Mouse (Mus musculus) forebrain, embryonic 13.5 days (tissue): Measurements from ENCODE around the gene Myt1l. TPM values are rescaled to one million over a fixed set of nuclear protein-coding genes. Genes with fewer than 3 reads are reported as not detected.

Source experiments
- ATAC-seq: fragments of 200-750 bp; cut with Nextera tagmentation; 2 replicates; pipeline ENCODE4 v1.8.0; 2017
- H3K27ac ChIP-seq: fragments of 300-500 bp; sonication (generic); 2 replicates; pipeline ENCODE4 v1.5.1; 2015; ENCODE audit warnings: inconsistent platforms, mild to moderate bottlenecking, moderate library complexity
- H3K27me3 ChIP-seq: fragments of 300-500 bp; sonication (generic); 2 replicates; pipeline ENCODE4 v1.6.1; 2015; ENCODE audit warnings: mild to moderate bottlenecking, inconsistent platforms
- H3K36me3 ChIP-seq: fragments of 300-500 bp; sonication (generic); 2 replicates; pipeline ENCODE4 v1.6.1; 2015; ENCODE audit warnings: mild to moderate bottlenecking, inconsistent platforms; ENCODE audit not compliant: poor library complexity, severe bottlenecking
- H3K4me1 ChIP-seq: fragments of 300-500 bp; sonication (generic); 2 replicates; pipeline ENCODE4 v1.6.1; 2015; ENCODE audit warnings: inconsistent platforms
- H3K4me2 ChIP-seq: fragments of 300-500 bp; sonication (generic); 2 replicates; pipeline ENCODE4 v1.6.1; 2015; ENCODE audit warnings: inconsistent platforms, mild to moderate bottlenecking, moderate library complexity
- H3K4me3 ChIP-seq: fragments of 300-500 bp; sonication (generic); 2 replicates; pipeline ENCODE4 v1.5.1; 2015; ENCODE audit warnings: mild to moderate bottlenecking, inconsistent platforms
- H3K9ac ChIP-seq: fragments of 300-500 bp; sonication (generic); 2 replicates; pipeline ENCODE4 v1.6.1; 2015; ENCODE audit warnings: mild to moderate bottlenecking, inconsistent platforms
- H3K9me3 ChIP-seq: fragments of 300-500 bp; sonication (generic); replicated peaks from 2 replicates; pipeline ENCODE4 v1.6.1; 2016; ENCODE audit warnings: inconsistent platforms
- WGBS: fragments of 180-500 bp; shearing (Covaris S2); methylation state at CpG from one replicate; pipeline ENCODE4 v1.1.7; 2015; 5-methylcytosine and 5-hydroxymethylcytosine counted together
- polyA plus RNA-seq: library from polyadenylated mRNA; unstranded; fragments of >200 nt; fragmentation: Nextera tagmentation; extraction: Ambion mirVana; gene quantifications from 2 replicates; pipeline ENCODE4 v1.2.1, GENCODE M21; 2015

Gene Myt1l
- polyA plus RNA-seq, 1 experiment from 2014 or later = 116 TPM

GRCm38 (mm10) chr12:29675594-29676362, 147.6 kb downstream of the Myt1l start:
- Histone ChIP-seq H3K27me3 (no peaks in the 10 kb centered on the region), H3K9me3 (no peaks in the 10 kb centered on the region), H3K4me3 (no peak overlapping the region), H3K4me2 (no peak overlapping the region), H3K36me3 (no peaks in the 10 kb centered on the region; the same call in 1 of the 2 replicates), H3K4me1 (peaks cover 27% of the 10 kb centered on the region), H3K9ac (peak overlapping the region; percentile 23; the same call in 1 of the 2 replicates), H3K27ac (peak overlapping the region; percentile 10; the same call in 1 of the 2 replicates)
- WGBS = 48% methylated on average over 14 of the region's 14 CpGs
- ATAC-seq = peak; percentile 64

GRCm38 (mm10) chr12:29682384-29682783, 154.2 kb downstream of the Myt1l start:
- no peak overlapping the region for H3K9ac ChIP-seq
- H3K9me3 ChIP-seq = no peaks in the 10 kb centered on the region
- ATAC-seq = no peak
- 89% methylated on average over 8 of the region's 8 CpGs for WGBS
- no peak overlapping the region for H3K27ac ChIP-seq
- H3K4me3 ChIP-seq = no peak overlapping the region
- peaks cover 26% of the 10 kb centered on the region for H3K4me1 ChIP-seq
- H3K4me2 ChIP-seq = no peak overlapping the region
- no peaks in the 10 kb centered on the region for H3K27me3 ChIP-seq
- H3K36me3 ChIP-seq = no peaks in the 10 kb centered on the region

- ATAC-seq = no peak
- Histone ChIP-seq H3K36me3 (no peaks in the 10 kb centered on the region), H3K9me3 (no peaks in the 10 kb centered on the region), H3K4me2 (no peak overlapping the region), H3K27ac (no peak overlapping the region), H3K4me3 (no peak overlapping the region), H3K9ac (no peak overlapping the region), H3K27me3 (no peaks in the 10 kb centered on the region), H3K4me1 (peaks cover 26% of the 10 kb centered on the region)
- WGBS = 89% methylated on average over 8 of the region's 8 CpGs
Observed at GRCm38 (mm10) chr12:29682946-29683345, 154.8 kb downstream of the Myt1l start.

- Histone ChIP-seq H3K27ac (peak overlapping the region; percentile 42), H3K27me3 (no peaks in the 10 kb centered on the region; the same call in 1 of the 2 replicates), H3K36me3 (no peaks in the 10 kb centered on the region), H3K9me3 (no peaks in the 10 kb centered on the region), H3K4me1 (peaks cover 11% of the 10 kb centered on the region), H3K9ac (no peak overlapping the region), H3K4me2 (no peak overlapping the region), H3K4me3 (no peak overlapping the region)
- 73% methylated on average over 8 of the region's 8 CpGs for WGBS
- no peak for ATAC-seq
Observed at GRCm38 (mm10) chr12:29686241-29686640, 158.1 kb downstream of the Myt1l start.

- no peak for ATAC-seq
- H3K4me3 ChIP-seq = no peak overlapping the region
- H3K4me1 ChIP-seq = peaks cover 28% of the 10 kb centered on the region
- H3K4me2 ChIP-seq = no peak overlapping the region
- H3K9me3 ChIP-seq = no peaks in the 10 kb centered on the region
- no peaks in the 10 kb centered on the region for H3K36me3 ChIP-seq
- no peak overlapping the region for H3K9ac ChIP-seq
- no peak overlapping the region for H3K27ac ChIP-seq
- peaks cover 7% of the 10 kb centered on the region; the same call in 1 of the 2 replicates for H3K27me3 ChIP-seq
- 83% methylated on average over 5 of the region's 5 CpGs for WGBS
Observed at GRCm38 (mm10) chr12:29691566-29691965, 163.4 kb downstream of the Myt1l start.

- Histone ChIP-seq H3K36me3 (no peaks in the 10 kb centered on the region), H3K9ac (no peak overlapping the region), H3K9me3 (no peaks in the 10 kb centered on the region), H3K27me3 (peaks cover 7% of the 10 kb centered on the region; the same call in 1 of the 2 replicates), H3K4me3 (no peak overlapping the region), H3K4me1 (peaks cover 60% of the 10 kb centered on the region), H3K27ac (peak overlapping the region; percentile 49; the same call in 1 of the 2 replicates), H3K4me2 (no peak overlapping the region)
- 39% methylated on average over 2 of the region's 2 CpGs for WGBS
- ATAC-seq = no peak
Observed at GRCm38 (mm10) chr12:29695194-29695593, 167.0 kb downstream of the Myt1l start.

GRCm38 (mm10) chr12:29697526-29698500, 169.6 kb downstream of the Myt1l start:
- Histone ChIP-seq H3K9ac (no peak overlapping the region), H3K27ac (peak overlapping the region; percentile 94), H3K9me3 (no peaks in the 10 kb centered on the region), H3K4me1 (peaks cover 80% of the 10 kb centered on the region), H3K4me3 (no peak overlapping the region), H3K27me3 (0 out of 2 replicates have a peak, but pooled peaks cover 7% of the 10 kb centered on the region), H3K36me3 (no peaks in the 10 kb centered on the region), H3K4me2 (peak overlapping the region; percentile 36)
- ATAC-seq = peak; percentile 72
- WGBS = 32% methylated on average over 12 of the region's 12 CpGs

GRCm38 (mm10) chr12:29698541-29698940, 170.4 kb downstream of the Myt1l start:
- WGBS = 6% methylated on average over 3 of the region's 3 CpGs
- ATAC-seq = peak; percentile 26; the same call in 1 of the 2 replicates
- H3K27ac ChIP-seq = peak overlapping the region; percentile 94
- peaks cover 87% of the 10 kb centered on the region for H3K4me1 ChIP-seq
- H3K9me3 ChIP-seq = no peaks in the 10 kb centered on the region
- peak overlapping the region; percentile 45 for H3K4me2 ChIP-seq
- no peaks in the 10 kb centered on the region for H3K36me3 ChIP-seq
- H3K27me3 ChIP-seq = 0 out of 2 replicates have a peak, but pooled peaks cover 7% of the 10 kb centered on the region
- H3K4me3 ChIP-seq = no peak overlapping the region
- H3K9ac ChIP-seq = no peak overlapping the region

- no peaks in the 10 kb centered on the region for H3K36me3 ChIP-seq
- H3K4me2 ChIP-seq = peak overlapping the region; percentile 45
- H3K9ac ChIP-seq = peak overlapping the region; percentile 50
- no peak overlapping the region for H3K4me3 ChIP-seq
- H3K27ac ChIP-seq = peak overlapping the region; percentile 94
- H3K9me3 ChIP-seq = no peaks in the 10 kb centered on the region
- ATAC-seq = peak; percentile 77
- 2% methylated on average over 10 of the region's 10 CpGs for WGBS
- peaks cover 90% of the 10 kb centered on the region for H3K4me1 ChIP-seq
- H3K27me3 ChIP-seq = 0 out of 2 replicates have a peak, but pooled peaks cover 7% of the 10 kb centered on the region
Observed at GRCm38 (mm10) chr12:29698976-29699375, 170.8 kb downstream of the Myt1l start.

GRCm38 (mm10) chr12:29699386-29699785, 171.2 kb downstream of the Myt1l start:
- Histone ChIP-seq H3K9me3 (no peaks in the 10 kb centered on the region), H3K36me3 (no peaks in the 10 kb centered on the region), H3K9ac (peak overlapping the region; percentile 50), H3K4me2 (peak overlapping the region; percentile 45), H3K4me3 (no peak overlapping the region), H3K27me3 (0 out of 2 replicates have a peak, but pooled peaks cover 7% of the 10 kb centered on the region), H3K4me1 (peaks cover 87% of the 10 kb centered on the region), H3K27ac (peak overlapping the region; percentile 94)
- 7% methylated on average over 10 of the region's 10 CpGs for WGBS
- ATAC-seq = peak; percentile 27; the same call in 1 of the 2 replicates

GRCm38 (mm10) chr12:29700026-29700425, 171.8 kb downstream of the Myt1l start:
- Histone ChIP-seq H3K36me3 (no peaks in the 10 kb centered on the region), H3K4me2 (no peak overlapping the region), H3K9me3 (no peaks in the 10 kb centered on the region), H3K4me3 (no peak overlapping the region), H3K4me1 (peaks cover 81% of the 10 kb centered on the region), H3K27ac (peak overlapping the region; percentile 94), H3K27me3 (0 out of 2 replicates have a peak, but pooled peaks cover 7% of the 10 kb centered on the region), H3K9ac (no peak overlapping the region)
- ATAC-seq = no peak
- WGBS = 95% methylated on average over 3 of the region's 3 CpGs
